Comparison of ENCODE assay signal across 9 mouse cellular contexts in genomic region chr10:105573306-105573907, GRCm38 (mm10). TPM values are rescaled to one million over a fixed set of nuclear protein-coding genes. Genes with fewer than 3 reads are reported as not detected.
DNase-seq lines count a peak whose midpoint lies in the region; ATAC-seq and TF ChIP-seq lines count a peak whose summit lies in the region.
"Had no signal": no experiment of that assay in that cellular context is flagged by ENCODE, and none has a peak within 500 bp of the region (broad histone marks: within the 10 kb centered on the region; RNA-seq: fewer than 3 reads in every experiment).

No protein-coding gene starts in this region.

- WGBS in heart, embryonic 12.5 days, result under 1% methylated on average over 37 of the region's 37 CpGs
- WGBS in kidney, embryonic 15.5 days, result under 1% methylated on average over 37 of the region's 37 CpGs
- WGBS in lung, adult 2 months, result under 1% methylated on average over 37 of the region's 37 CpGs
- WGBS in neural tube, embryonic 14.5 days, result under 1% methylated on average over 37 of the region's 37 CpGs

- H3K9me3 ChIP-seq in heart, embryonic 12.5 days (replicated peaks), result no peaks in the 10 kb centered on the region
- H3K9me3 ChIP-seq in kidney, embryonic 15.5 days (replicated peaks), result no peaks in the 10 kb centered on the region
- no peaks in the 10 kb centered on the region for H3K9me3 ChIP-seq in neural tube, embryonic 14.5 days (ENCODE audit: control insufficient read depth, low read length)

- no peaks in the 10 kb centered on the region for H3K36me3 ChIP-seq in heart, embryonic 12.5 days
- 0 out of 2 replicates have a peak, but pooled peaks cover 3% of the 10 kb centered on the region for H3K36me3 ChIP-seq in kidney, embryonic 15.5 days
- no peaks in the 10 kb centered on the region for H3K36me3 ChIP-seq in neural tube, embryonic 14.5 days (ENCODE audit: control insufficient read depth, insufficient read depth, low read length)

- peak overlapping the region; percentile 84 for H3K4me3 ChIP-seq in heart, embryonic 12.5 days
- peak overlapping the region; percentile 85 for H3K4me3 ChIP-seq in kidney, embryonic 15.5 days (replicated peaks)
- H3K4me3 ChIP-seq in lung, adult 2 months (replicated peaks; ENCODE audit: extremely low read depth, low read depth, low read length), result peak overlapping the region; percentile 89
- H3K4me3 ChIP-seq in neural tube, embryonic 14.5 days (ENCODE audit: low read depth, low read length), result peak overlapping the region; percentile 76

- no peak for TF ChIP-seq POLR2A in lung, adult 2 months (IDR thresholded peaks at IDR 0.05; ENCODE audit: borderline replicate concordance, extremely low read depth, low read depth, low read length)

- no peaks in the 10 kb centered on the region for H3K27me3 ChIP-seq in heart, embryonic 12.5 days (replicated peaks)
- 0 out of 2 replicates have a peak, but pooled peaks cover 2% of the 10 kb centered on the region for H3K27me3 ChIP-seq in kidney, embryonic 15.5 days
- no peaks in the 10 kb centered on the region for H3K27me3 ChIP-seq in neural tube, embryonic 14.5 days (ENCODE audit: control insufficient read depth, insufficient read depth, low read length)

- DNase-seq in layer of hippocampus, postnatal 36 days, result peak; percentile 15 to 74
- DNase-seq in layer of hippocampus, adult 8-10 months (ENCODE audit: low spot score in 2 of 2), result no peak
- DNase-seq in embryo, embryonic 10.5 days (ENCODE audit: low spot score), result peak; percentile 37
- DNase-seq in lung, adult 2 months, result peak; percentile 42
- peak; percentile 56 for DNase-seq in urinary bladder, adult 2 months (ENCODE audit: low spot score)

- TF ChIP-seq CTCF in lung, adult 2 months (IDR thresholded peaks at IDR 0.05; ENCODE audit: insufficient read depth, low read length), result no peak

- peak overlapping the region; percentile 87 for H3K9ac ChIP-seq in heart, embryonic 12.5 days
- peak overlapping the region; percentile 76 for H3K9ac ChIP-seq in kidney, embryonic 15.5 days
- peak overlapping the region; percentile 74 for H3K9ac ChIP-seq in neural tube, embryonic 14.5 days (replicated peaks; ENCODE audit: low read depth, low read length)

- H3K27ac ChIP-seq in heart, embryonic 12.5 days (ENCODE audit: poor library complexity, severe bottlenecking), result peak overlapping the region; percentile 78
- H3K27ac ChIP-seq in kidney, embryonic 15.5 days, result peak overlapping the region; percentile 91
- peak overlapping the region; percentile 83 for H3K27ac ChIP-seq in neural tube, embryonic 14.5 days (ENCODE audit: low read depth, low read length)

- H3K4me2 ChIP-seq in heart, embryonic 12.5 days, result peak overlapping the region; percentile 92
- H3K4me2 ChIP-seq in kidney, embryonic 15.5 days, result peak overlapping the region; percentile 91
- peak overlapping the region; percentile 76 for H3K4me2 ChIP-seq in neural tube, embryonic 14.5 days (ENCODE audit: low read depth, low read length)

- peaks cover 28% of the 10 kb centered on the region for H3K4me1 ChIP-seq in heart, embryonic 12.5 days (replicated peaks)
- peaks cover 35% of the 10 kb centered on the region for H3K4me1 ChIP-seq in kidney, embryonic 15.5 days
- peaks cover 3% of the 10 kb centered on the region; the same call in 1 of the 2 replicates for H3K4me1 ChIP-seq in lung, adult 2 months (ENCODE audit: control insufficient read depth, insufficient read depth, low read length)
- peaks cover 20% of the 10 kb centered on the region; the same call in 1 of the 2 replicates for H3K4me1 ChIP-seq in neural tube, embryonic 14.5 days (ENCODE audit: control insufficient read depth, insufficient read depth, low read length)

- ATAC-seq in heart, embryonic 12.5 days (ENCODE audit: insufficient number of reproducible peaks, low FRiP score), result no peak
- ATAC-seq in kidney, embryonic 15.5 days (replicated peaks; ENCODE audit: low FRiP score), result 0 out of 2 replicates have a peak, but pooled peaks have one; percentile 2
- peak; percentile 10 for ATAC-seq in neural tube, embryonic 14.5 days (ENCODE audit: low read depth)

RNA-seq across cellular contexts. Expression of gene Tmtc2, which starts 0.8 kb away (rescaled TPM):
- 10 to 100 TPM; 11.9 TPM for total RNA-seq in layer of hippocampus, postnatal 36 days (2021)
- total RNA-seq in layer of hippocampus, adult 8-10 months (2022), result 10 to 100 TPM in 3 of 4 experiments, 1 to 10 TPM in 1; 9.7 to 11.9 (median 10.9) TPM
- 7.0 and 7.6 TPM in 2 replicates for polyA plus RNA-seq in heart, embryonic 12.5 days (2016; fragmentation: Nextera tagmentation; extraction: Ambion mirVana)
- 9.9 and 10.8 TPM in 2 replicates for polyA plus RNA-seq in kidney, embryonic 15.5 days (2015; fragmentation: Nextera tagmentation; extraction: Ambion mirVana)
- polyA plus RNA-seq in lung, adult 2 months (2012; rRNA removed), result 11.6 and 17.7 TPM in 2 replicates
- 8.4 and 9.2 TPM in 2 replicates for polyA plus RNA-seq in neural tube, embryonic 14.5 days (2014; fragmentation: Nextera tagmentation; extraction: Ambion mirVana)
- polyA plus RNA-seq in urinary bladder, adult 2 months (2012; rRNA removed), result 5.4 and 5.9 TPM in 2 replicates
- total RNA-seq: MEL had no signal

Comparison
In these comparisons a context has a peak if more than half of its experiments do, and no peak if none do; other contexts are left out.
1. DNase-seq: peak in layer of hippocampus, postnatal 36 days (2 of 2), embryo, embryonic 10.5 days (single experiment), lung, adult 2 months (single experiment) and urinary bladder, adult 2 months (single experiment); none in layer of hippocampus, adult 8-10 months (0 of 2).
2. Peak in every context shown above with its lines, with median percentiles within 50 percentile points of each other: H3K27ac ChIP-seq, H3K4me2 ChIP-seq, H3K4me3 ChIP-seq and H3K9ac ChIP-seq.